Mouse (Mus musculus): ENCODE data around the gene Cryba2. TPM values are rescaled to one million over a fixed set of nuclear protein-coding genes. Genes with fewer than 3 reads are reported as not detected.

Cryba2 gene
- polyA plus RNA-seq, 1 experiment from 2014 or later = 2.0 TPM

DNA sequence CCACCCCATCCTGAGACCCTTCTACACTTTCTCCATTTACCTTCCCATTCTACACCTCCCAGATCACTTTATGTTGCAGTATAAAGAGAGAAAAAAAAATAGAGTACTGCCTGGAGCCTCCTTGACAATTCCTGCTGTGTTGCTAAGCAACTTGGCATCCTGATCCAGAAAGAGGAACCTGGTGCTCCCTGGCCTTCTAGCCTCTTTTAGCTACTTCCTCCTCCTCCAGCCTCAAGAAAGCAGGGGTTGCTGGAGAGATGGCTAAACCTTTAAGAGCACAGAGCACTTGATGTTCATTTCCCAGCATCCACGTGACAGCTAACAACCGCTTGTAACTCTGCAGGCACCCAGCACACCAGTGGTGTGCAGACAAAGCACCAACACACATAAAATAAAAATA, 20.7 kb downstream of the Cryba2 start:
- no peak overlapping the region for H3K4me2 ChIP-seq (replicated peaks)
- no peak overlapping the region for H3K9ac ChIP-seq
- 69% methylated on average over 2 of the region's 2 CpGs for WGBS
- DNase-seq (ENCODE audit: low spot score) (no peak), ATAC-seq (ENCODE audit: low FRiP score) (no peak)
- no peaks in the 10 kb centered on the region for H3K27me3 ChIP-seq (ENCODE audit: control insufficient read depth, insufficient read depth, low read length)
- H3K9me3 ChIP-seq (ENCODE audit: control insufficient read depth, low read length) = no peaks in the 10 kb centered on the region
- H3K36me3 ChIP-seq (replicated peaks; ENCODE audit: control insufficient read depth, insufficient read depth) = no peaks in the 10 kb centered on the region
- no peaks in the 10 kb centered on the region for H3K4me1 ChIP-seq (replicated peaks; ENCODE audit: control insufficient read depth, insufficient read depth, low read length)
- no peak overlapping the region for H3K27ac ChIP-seq
- H3K4me3 ChIP-seq (replicated peaks; ENCODE audit: low read length) = no peak overlapping the region

DNA sequence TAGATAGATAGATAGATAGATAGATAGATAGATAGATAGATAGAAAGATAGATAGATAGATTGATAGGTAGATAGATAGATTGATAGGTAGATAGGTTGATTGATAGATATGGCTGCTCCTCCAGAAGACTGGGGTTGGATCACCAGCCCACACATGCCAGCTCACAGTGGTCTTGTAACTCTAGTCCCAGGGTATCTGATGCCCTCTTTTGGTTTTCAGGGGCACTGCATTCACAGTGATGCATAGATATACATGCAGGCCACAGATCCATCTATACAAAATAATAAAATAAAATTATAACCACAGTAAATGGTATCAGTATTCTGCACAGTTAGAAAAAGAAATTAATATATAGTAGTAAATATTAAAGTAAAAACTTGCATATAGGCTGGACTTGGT, 31.2 kb downstream of the Cryba2 start:
- Histone ChIP-seq H3K27ac (no peak overlapping the region), H3K9me3 (ENCODE audit: control insufficient read depth, low read length) (no peaks in the 10 kb centered on the region), H3K9ac (no peak overlapping the region), H3K27me3 (ENCODE audit: control insufficient read depth, insufficient read depth, low read length) (no peaks in the 10 kb centered on the region), H3K4me1 (replicated peaks; ENCODE audit: control insufficient read depth, insufficient read depth, low read length) (peaks cover 24% of the 10 kb centered on the region), H3K4me2 (replicated peaks) (no peak overlapping the region), H3K36me3 (replicated peaks; ENCODE audit: control insufficient read depth, insufficient read depth) (no peaks in the 10 kb centered on the region), H3K4me3 (replicated peaks; ENCODE audit: low read length) (no peak overlapping the region)
- ATAC-seq (ENCODE audit: low FRiP score) (no peak), DNase-seq (ENCODE audit: low spot score) (no peak)

DNA sequence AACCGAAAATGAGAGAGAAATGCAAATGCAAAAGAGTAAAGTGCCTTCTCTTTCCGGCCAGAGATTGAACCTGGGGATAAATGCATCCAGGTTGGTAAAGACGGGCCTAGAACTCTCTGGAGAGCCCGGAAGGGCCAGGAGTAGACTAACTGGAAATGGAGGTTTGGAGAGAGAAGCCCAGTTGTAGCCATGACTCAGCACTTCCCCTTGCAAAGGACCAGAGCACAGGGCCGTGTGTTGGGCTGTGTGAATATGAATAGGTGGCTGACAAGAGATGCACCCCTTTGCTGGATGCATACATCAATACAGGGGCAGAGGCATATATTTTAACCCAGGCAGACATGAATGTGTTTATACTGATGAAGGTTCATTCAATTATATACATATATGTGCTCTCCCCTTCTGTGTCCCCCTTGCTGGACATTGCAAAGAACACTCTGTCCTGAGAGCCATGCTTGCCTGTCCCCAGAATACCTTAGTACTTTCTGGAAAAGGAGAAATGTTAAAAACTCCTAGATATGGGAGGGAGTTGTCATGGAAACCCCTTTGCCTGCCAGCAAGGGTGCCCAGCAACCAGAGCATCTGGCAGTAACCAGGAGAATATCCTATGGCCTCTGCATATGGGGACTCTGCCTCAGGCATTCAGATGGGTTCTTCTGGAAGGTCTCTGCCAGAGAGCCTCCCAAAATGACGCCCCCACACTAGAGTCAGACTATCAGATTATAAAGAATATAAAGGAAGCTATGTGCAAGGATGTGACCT, 33.5 kb downstream of the Cryba2 start:
- WGBS = 38% methylated on average over 6 of the region's 6 CpGs
- Histone ChIP-seq H3K27ac (no peak overlapping the region), H3K4me3 (replicated peaks; ENCODE audit: low read length) (no peak overlapping the region; the same call in 1 of the 2 replicates), H3K9me3 (ENCODE audit: control insufficient read depth, low read length) (no peaks in the 10 kb centered on the region), H3K27me3 (ENCODE audit: control insufficient read depth, insufficient read depth, low read length) (no peaks in the 10 kb centered on the region), H3K36me3 (replicated peaks; ENCODE audit: control insufficient read depth, insufficient read depth) (no peaks in the 10 kb centered on the region), H3K4me2 (replicated peaks) (peak overlapping the region; percentile 57), H3K9ac (no peak overlapping the region; the same call in 1 of the 2 replicates), H3K4me1 (replicated peaks; ENCODE audit: control insufficient read depth, insufficient read depth, low read length) (peaks cover 25% of the 10 kb centered on the region)
- DNase-seq (ENCODE audit: low spot score) = no peak
- ATAC-seq (ENCODE audit: low FRiP score) = no peak

DNA sequence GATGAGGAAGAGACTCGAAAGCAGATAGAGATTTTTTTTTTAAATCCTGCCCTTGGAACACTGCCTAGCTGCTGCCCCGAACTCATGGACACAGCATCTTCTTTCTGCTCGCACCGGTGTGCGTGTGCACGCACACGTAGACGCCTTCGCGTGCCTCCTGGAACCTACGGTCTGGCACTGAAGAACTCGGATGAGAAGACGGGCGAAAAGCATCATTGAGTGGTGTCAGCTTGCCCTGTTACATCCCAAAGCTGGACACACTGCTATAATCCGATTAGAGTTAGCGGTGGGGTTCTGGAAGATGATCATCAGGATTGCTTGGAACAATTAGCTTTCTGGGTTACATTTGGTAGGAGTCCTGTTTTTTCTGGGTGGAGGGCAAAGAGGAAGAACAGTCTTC, 34.1 kb downstream of the Cryba2 start:
- Histone ChIP-seq H3K9ac (peak overlapping the region; percentile 98), H3K36me3 (replicated peaks; ENCODE audit: control insufficient read depth, insufficient read depth) (no peaks in the 10 kb centered on the region), H3K27ac (peak overlapping the region; percentile 57; the same call in 1 of the 2 replicates), H3K4me2 (replicated peaks) (peak overlapping the region; percentile 57), H3K4me1 (replicated peaks; ENCODE audit: control insufficient read depth, insufficient read depth, low read length) (peaks cover 31% of the 10 kb centered on the region), H3K27me3 (ENCODE audit: control insufficient read depth, insufficient read depth, low read length) (no peaks in the 10 kb centered on the region), H3K4me3 (replicated peaks; ENCODE audit: low read length) (peak overlapping the region; percentile 89), H3K9me3 (ENCODE audit: control insufficient read depth, low read length) (no peaks in the 10 kb centered on the region)
- ATAC-seq (ENCODE audit: low FRiP score) (no peak), DNase-seq (ENCODE audit: low spot score) (no peak)
- WGBS = 7% methylated on average over 16 of the region's 16 CpGs

DNA sequence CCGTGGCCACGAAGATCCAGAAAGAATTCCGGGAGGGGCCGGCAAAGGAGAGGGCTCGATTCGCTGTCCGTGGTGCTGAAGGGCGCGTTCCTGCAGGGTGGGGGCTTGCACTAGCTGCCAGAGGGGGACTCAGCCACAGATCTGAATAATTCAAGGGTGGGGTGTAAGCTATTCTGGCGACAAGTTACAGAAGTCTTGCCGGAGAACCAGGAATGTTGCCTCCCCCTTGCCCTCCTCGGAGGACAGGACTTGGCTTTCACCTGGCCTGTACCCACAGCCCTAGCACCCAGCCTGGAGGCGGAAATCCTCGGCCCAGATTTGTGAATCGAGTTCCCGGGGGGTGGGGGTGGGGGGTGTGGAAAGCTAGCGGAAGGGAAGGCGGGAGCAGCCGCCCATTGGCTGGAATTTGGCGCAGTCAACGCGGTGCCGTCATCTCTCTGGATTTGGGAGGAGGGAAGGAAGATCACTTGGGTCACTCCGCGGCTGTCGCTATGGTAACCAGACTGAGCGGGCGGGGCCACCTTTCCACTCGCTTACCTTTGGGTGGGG, 34.7 kb downstream of the Cryba2 start:
- Histone ChIP-seq H3K4me3 (replicated peaks; ENCODE audit: low read length) (peak overlapping the region; percentile 89), H3K9me3 (ENCODE audit: control insufficient read depth, low read length) (no peaks in the 10 kb centered on the region), H3K36me3 (replicated peaks; ENCODE audit: control insufficient read depth, insufficient read depth) (no peaks in the 10 kb centered on the region), H3K27me3 (ENCODE audit: control insufficient read depth, insufficient read depth, low read length) (no peaks in the 10 kb centered on the region), H3K4me1 (replicated peaks; ENCODE audit: control insufficient read depth, insufficient read depth, low read length) (peaks cover 33% of the 10 kb centered on the region), H3K27ac (peak overlapping the region; percentile 70), H3K9ac (peak overlapping the region; percentile 98), H3K4me2 (replicated peaks) (peak overlapping the region; percentile 57)
- 1% methylated on average over 29 of the region's 29 CpGs for WGBS
- peak; percentile 91 for DNase-seq (ENCODE audit: low spot score)
- peak; percentile 68 for ATAC-seq (ENCODE audit: low FRiP score)

DNA sequence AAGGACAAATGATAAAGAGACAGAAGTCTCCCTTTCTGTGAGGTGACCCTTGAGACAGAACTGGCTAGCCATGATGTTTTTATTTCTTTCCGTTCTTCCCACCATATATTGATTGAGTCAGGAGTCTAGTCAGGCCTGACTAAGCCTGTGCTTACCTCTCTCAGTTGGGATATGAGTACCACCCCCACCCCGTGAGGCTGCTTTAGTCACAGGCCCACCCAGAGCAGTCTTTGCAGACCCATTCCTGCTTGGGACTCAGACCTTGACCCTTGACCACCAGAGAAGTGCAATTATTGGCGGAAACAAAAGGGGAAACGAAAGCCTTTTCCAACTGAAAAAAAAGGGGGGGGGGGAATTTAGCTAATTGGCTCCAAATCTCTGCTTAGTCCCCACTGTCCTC, 35.3 kb downstream of the Cryba2 start:
- H3K4me3 ChIP-seq (replicated peaks; ENCODE audit: low read length) = peak overlapping the region; percentile 89
- DNase-seq (ENCODE audit: low spot score) = no peak

DNA sequence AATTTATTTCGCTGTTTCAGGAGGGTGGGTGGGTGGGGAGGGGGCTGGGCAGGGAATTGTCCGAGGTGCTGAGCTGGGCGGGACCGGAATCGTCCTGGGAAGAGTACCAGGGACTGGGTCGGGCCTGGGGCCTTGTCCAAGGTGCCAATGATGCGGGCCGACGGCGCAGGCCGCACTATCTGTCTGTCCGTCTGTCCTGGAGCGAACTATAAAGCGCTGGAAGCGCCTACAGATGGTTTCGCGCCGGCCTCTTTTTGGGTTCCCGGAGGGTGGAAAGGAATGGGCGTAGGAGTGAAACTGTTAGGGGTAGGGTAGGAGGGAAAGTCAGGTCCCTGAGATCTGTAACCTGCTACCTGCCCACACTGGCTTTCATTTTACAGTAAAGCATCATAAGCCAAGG, 35.7 kb downstream of the Cryba2 start:
- DNase-seq (ENCODE audit: low spot score) (no peak), ATAC-seq (ENCODE audit: low FRiP score) (no peak)
- Histone ChIP-seq H3K27ac (no peak overlapping the region), H3K4me1 (replicated peaks; ENCODE audit: control insufficient read depth, insufficient read depth, low read length) (peaks cover 33% of the 10 kb centered on the region), H3K4me2 (replicated peaks) (peak overlapping the region; percentile 57), H3K27me3 (ENCODE audit: control insufficient read depth, insufficient read depth, low read length) (no peaks in the 10 kb centered on the region), H3K9me3 (ENCODE audit: control insufficient read depth, low read length) (no peaks in the 10 kb centered on the region), H3K9ac (peak overlapping the region; percentile 98), H3K36me3 (replicated peaks; ENCODE audit: control insufficient read depth, insufficient read depth) (no peaks in the 10 kb centered on the region), H3K4me3 (replicated peaks; ENCODE audit: low read length) (peak overlapping the region; percentile 89)
- 6% methylated on average over 20 of the region's 20 CpGs for WGBS

More for the DNA sequence above, 35.3 kb downstream of the Cryba2 start:
- H3K4me1 ChIP-seq (replicated peaks; ENCODE audit: control insufficient read depth, insufficient read depth, low read length) = peaks cover 33% of the 10 kb centered on the region
- peak overlapping the region; percentile 70; the same call in 1 of the 2 replicates for H3K27ac ChIP-seq
- H3K9me3 ChIP-seq (ENCODE audit: control insufficient read depth, low read length) = no peaks in the 10 kb centered on the region
- ATAC-seq (ENCODE audit: low FRiP score) = no peak
- WGBS = 7% methylated on average over 4 of the region's 4 CpGs
- H3K36me3 ChIP-seq (replicated peaks; ENCODE audit: control insufficient read depth, insufficient read depth) = no peaks in the 10 kb centered on the region
- no peaks in the 10 kb centered on the region for H3K27me3 ChIP-seq (ENCODE audit: control insufficient read depth, insufficient read depth, low read length)
- peak overlapping the region; percentile 98 for H3K9ac ChIP-seq
- H3K4me2 ChIP-seq (replicated peaks) = peak overlapping the region; percentile 57

DNA sequence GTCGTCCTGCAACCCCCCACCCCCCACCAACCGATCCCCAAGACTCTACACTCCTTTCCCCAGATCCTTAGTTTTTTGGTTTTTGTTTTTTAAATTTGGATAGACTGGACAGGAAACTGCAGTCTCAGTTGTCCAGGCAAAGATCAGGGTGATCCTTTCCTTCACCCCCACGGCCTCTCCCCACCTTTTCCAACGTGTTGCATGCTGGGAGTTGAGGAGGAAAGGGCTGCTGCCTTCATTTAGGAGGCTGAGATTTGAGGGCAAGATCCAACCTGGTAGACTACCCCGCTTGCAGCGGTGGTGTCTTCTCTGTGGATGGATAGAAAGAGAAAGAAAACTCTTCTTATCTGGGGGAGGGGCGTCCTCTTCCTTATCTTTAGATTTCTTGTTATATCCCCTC, 36.2 kb downstream of the Cryba2 start:
- H3K27me3 ChIP-seq (ENCODE audit: control insufficient read depth, insufficient read depth, low read length) = no peaks in the 10 kb centered on the region
- peak; percentile 35 for DNase-seq (ENCODE audit: low spot score)
- H3K36me3 ChIP-seq (replicated peaks; ENCODE audit: control insufficient read depth, insufficient read depth) = no peaks in the 10 kb centered on the region
- H3K27ac ChIP-seq = no peak overlapping the region
- no peaks in the 10 kb centered on the region for H3K9me3 ChIP-seq (ENCODE audit: control insufficient read depth, low read length)
- H3K4me2 ChIP-seq (replicated peaks) = peak overlapping the region; percentile 57
- H3K9ac ChIP-seq = peak overlapping the region; percentile 98
- H3K4me1 ChIP-seq (replicated peaks; ENCODE audit: control insufficient read depth, insufficient read depth, low read length) = peaks cover 33% of the 10 kb centered on the region
- H3K4me3 ChIP-seq (replicated peaks; ENCODE audit: low read length) = peak overlapping the region; percentile 89
- no peak for ATAC-seq (ENCODE audit: low FRiP score)
- under 1% methylated on average over 7 of the region's 7 CpGs for WGBS

DNA sequence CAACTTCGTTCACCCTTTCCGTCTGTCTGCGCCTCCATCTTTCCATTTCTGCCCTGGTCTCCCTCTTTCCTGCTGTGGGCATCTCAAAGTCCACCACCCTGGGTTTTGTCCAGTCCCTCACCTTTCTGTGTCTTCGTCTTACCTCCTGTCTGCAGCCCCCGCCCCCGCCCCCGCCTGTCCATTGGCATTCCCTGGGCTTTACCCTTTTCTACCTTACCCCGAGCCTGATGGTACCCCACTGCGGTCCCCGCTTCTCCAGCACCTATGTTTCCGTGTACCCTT, 36.6 kb downstream of the Cryba2 start:
- DNase-seq (ENCODE audit: low spot score) (no peak), ATAC-seq (ENCODE audit: low FRiP score) (no peak)
- WGBS = 1% methylated on average over 11 of the region's 11 CpGs
- Histone ChIP-seq H3K27ac (0 out of 2 replicates have a peak overlapping the region, but pooled peaks have one; percentile 85), H3K4me3 (replicated peaks; ENCODE audit: low read length) (peak overlapping the region; percentile 89), H3K4me1 (replicated peaks; ENCODE audit: control insufficient read depth, insufficient read depth, low read length) (peaks cover 33% of the 10 kb centered on the region), H3K27me3 (ENCODE audit: control insufficient read depth, insufficient read depth, low read length) (no peaks in the 10 kb centered on the region), H3K4me2 (replicated peaks) (peak overlapping the region; percentile 57), H3K9ac (peak overlapping the region; percentile 98), H3K9me3 (ENCODE audit: control insufficient read depth, low read length) (no peaks in the 10 kb centered on the region), H3K36me3 (replicated peaks; ENCODE audit: control insufficient read depth, insufficient read depth) (no peaks in the 10 kb centered on the region)
